Mouse (Mus musculus) embryo, embryonic 11.5 days (tissue): ENCODE data around the gene Gm9602.
"Not testable (repeated sequence)": the region's sequence is repeated elsewhere in the genome, so short reads cannot be mapped to it uniquely, and the experiment has no call there.

Experiments used
- DNase-seq: peaks from one replicate; pipeline ENCODE4 v3.0.0-alpha.2; 2012; ENCODE audit warnings: low read depth, low spot score

Gm9602 gene

GRCm38 (mm10) chr14:4776037-4776436 is at the start of gene Gm9602:
Gene Gm9602 (plus strand): TSS chr14:4776337.
- not testable (repeated sequence) for DNase-seq

GRCm38 (mm10) chr14:4806421-4806820 is 30.3 kb downstream of the Gm9602 start:
- DNase-seq: not testable (repeated sequence)

- DNase-seq: not testable (repeated sequence)
Observed at GRCm38 (mm10) chr14:4821950-4822349, 45.8 kb downstream of the Gm9602 start.
